Mouse (Mus musculus): Measurements from ENCODE around the gene Rnf169.
"Not testable (repeated sequence)": the region's sequence is repeated elsewhere in the genome, so short reads cannot be mapped to it uniquely, and the experiment has no call there.

The Rnf169 gene

DNA sequence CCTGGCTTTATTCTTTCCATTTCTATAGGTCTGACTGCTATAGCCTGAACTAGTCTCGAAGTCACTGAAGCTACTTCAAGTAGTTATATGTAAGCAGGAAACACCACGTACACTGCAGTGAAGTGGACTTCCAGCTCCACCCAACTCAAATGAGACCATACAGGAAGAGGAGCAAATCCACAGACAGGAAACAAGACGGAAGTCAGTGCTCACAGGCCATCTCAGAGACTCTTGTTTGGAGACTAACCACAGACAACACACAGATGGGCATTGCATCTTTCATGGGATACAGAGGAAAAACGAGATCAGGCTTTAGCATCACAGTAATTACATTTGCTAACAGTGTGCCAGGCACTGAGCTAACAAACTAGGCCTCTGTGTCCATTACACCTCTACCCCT, 33.9 kb downstream of the Rnf169 start:
- DNase-seq (ENCODE audit: low spot score in 2 of 2), result no peak

DNA sequence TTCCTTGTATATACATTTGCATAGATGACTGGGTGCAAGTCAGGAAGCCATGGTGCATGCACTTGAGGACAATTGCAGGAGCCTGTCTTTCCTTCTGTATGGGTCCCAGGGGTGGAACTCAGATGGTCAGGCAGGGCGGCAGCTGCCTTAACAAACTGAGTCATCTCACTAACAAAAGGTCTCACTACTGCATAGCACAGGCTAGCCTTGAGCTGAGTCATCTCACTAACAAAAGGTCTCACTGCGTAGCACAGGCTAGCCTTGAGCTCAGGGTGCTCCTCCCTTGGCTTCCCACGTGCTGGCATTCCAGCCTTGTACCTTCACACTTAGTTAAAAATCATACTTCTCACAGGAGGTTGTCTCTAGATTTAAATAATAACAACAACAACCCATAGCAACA, 34.3 kb downstream of the Rnf169 start:
- DNase-seq (ENCODE audit: low spot score in 2 of 2), result no peak

DNA sequence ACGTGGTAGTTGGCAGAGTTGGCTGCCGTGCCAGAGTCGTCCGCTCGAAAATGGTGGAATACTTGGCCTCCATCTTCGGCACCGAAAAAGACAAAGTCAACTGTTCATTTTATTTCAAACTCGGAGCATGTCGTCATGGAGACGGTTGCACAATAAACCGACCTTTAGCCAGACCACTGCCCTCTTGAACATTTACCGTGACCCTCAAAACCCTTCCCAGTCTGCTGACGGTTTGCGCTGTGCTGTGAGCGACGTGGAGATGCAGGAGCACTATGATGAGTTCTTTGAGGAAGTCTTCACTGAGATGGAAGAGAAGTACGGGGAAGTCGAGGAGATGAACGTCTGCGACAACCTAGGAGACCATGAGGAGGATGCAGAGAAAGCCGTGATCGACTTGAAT, 35.2 kb downstream of the Rnf169 start:
- DNase-seq (ENCODE audit: low spot score in 2 of 2), result not testable (repeated sequence)

- no peak for DNase-seq (ENCODE audit: low spot score in 2 of 2)
Observed at GRCm38 (mm10) chr7:99944520-99944919, 35.7 kb downstream of the Rnf169 start.

DNA sequence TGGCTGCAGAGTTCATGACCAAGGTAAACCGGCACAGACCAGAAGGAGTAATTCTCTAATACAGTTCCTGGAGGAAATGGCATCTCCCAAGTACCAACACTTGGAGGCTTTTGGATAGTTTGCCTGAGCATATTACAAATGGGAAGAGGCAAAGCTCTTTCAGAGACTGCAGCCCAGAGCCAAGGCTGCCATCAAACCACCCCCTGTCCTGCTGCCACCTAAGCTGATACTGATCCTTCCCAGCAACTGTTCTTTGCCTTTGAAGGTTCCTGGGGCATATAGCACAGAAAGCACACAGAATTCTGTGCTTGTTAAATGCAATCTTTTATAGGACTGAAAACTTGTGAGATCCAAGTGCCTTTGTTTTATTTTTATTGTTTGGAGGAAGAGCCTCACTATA, 39.6 kb downstream of the Rnf169 start:
- no peak for DNase-seq (ENCODE audit: low spot score in 2 of 2)

GRCm38 (mm10) chr7:99935758-99936157, 44.5 kb downstream of the Rnf169 start:
- no peak for DNase-seq (ENCODE audit: low spot score in 2 of 2)

- peak; percentile 21 to 69 for DNase-seq (ENCODE audit: low spot score in 2 of 2)
Observed at GRCm38 (mm10) chr7:99926916-99927714, 53.1 kb downstream of the Rnf169 start.

DNA sequence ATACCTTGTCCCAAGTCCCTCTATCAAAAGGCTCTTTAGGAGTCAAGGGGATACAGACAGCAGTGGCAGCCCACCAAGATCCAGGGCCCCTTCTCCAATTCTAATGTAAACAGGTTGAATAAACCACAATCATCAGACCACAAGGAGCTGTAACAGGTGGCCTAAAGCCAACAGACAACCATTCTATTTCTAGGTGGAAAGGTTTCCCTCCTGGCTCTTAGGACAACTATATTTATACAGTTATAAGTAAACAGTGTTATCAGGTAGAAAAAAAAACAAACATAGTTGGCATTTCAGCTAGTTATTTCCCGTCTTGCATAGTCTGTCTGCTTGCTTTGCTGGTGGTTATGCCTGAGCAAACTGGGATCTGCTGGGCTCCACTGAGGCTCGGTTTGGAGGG, 59.8 kb downstream of the Rnf169 start:
- DNase-seq (ENCODE audit: low spot score in 2 of 2), result no peak

- DNase-seq (ENCODE audit: low spot score in 2 of 2), result no peak
Observed at GRCm38 (mm10) chr7:99919971-99920370, 60.3 kb downstream of the Rnf169 start.

DNA sequence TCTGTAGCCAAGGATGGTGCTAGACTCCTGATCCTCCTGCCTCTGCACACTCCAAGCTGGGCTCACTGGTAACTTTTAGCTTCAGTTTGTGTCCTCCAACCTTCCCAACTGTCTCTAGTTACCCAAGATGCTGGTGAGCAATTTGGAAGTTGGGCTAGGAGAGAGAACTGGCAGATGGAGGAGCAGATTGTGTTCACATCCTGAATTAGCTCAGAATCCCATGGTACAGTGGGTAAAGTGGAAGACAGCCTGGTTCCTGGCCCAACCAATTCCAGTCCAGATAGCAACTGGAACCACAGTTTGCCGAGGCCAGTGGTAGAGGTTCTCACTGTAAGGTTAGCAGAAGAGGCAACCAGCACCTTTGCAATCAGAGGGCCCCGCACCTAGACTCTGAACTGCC, 61.1 kb downstream of the Rnf169 start:
- no peak for DNase-seq (ENCODE audit: low spot score in 2 of 2)

DNA sequence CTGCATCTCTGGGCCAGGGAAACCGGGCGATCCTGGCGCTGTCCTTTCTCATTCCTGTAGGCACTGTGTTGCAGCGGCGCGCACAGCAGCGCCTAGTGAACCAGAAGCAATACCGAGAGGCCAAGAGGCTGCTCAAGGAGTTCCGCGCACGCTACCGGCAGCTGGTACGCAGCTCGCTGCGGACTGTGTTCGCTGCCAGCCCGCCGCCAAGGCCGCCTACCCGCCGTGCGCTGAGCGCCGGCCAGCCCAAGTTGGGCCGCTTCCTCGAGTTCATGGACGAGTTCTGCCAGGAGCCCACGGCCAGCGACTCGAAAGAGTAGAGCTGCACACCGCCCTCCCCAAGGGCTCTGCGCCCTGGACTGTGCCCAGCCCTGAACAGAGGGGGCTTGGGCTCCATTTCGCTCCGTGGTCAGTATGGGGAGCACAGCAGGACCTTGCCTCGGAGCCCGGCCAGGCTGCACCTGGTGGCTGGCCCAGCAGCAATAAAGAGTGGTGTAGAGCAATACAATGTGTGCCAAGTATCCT, 62.9 kb downstream of the Rnf169 start:
- DNase-seq (ENCODE audit: low spot score in 2 of 2), result no peak

DNA sequence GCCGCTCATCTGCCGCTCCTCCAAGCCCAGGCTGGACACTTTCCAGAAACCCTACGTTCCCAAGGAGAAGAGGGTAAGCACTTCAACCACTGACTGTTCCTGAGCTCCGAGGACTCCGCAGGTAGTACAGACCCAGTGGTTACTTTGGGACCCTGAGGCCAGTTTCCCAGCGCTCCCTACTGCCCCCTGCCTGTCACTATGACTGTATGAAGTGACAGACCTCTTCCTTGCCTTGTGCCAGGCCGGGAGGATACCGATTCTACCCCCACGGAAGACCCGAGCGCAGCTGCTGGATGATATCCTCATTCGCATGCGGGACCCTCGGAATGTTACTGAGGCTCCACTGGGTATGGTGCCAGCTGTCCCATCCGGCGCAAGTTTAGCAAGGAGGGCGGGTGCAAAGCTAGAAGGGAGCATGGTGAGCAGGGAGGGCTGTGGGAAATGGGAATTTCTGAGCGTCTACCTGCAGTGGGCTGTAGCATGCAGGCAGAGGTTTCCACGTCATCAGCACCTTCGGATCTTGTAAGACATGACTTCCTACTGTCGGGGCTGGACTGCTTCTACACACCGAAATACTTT, 63.4 kb downstream of the Rnf169 start:
- DNase-seq (ENCODE audit: low spot score in 2 of 2), result peak in 1 of 2 experiments; percentile 23

DNA sequence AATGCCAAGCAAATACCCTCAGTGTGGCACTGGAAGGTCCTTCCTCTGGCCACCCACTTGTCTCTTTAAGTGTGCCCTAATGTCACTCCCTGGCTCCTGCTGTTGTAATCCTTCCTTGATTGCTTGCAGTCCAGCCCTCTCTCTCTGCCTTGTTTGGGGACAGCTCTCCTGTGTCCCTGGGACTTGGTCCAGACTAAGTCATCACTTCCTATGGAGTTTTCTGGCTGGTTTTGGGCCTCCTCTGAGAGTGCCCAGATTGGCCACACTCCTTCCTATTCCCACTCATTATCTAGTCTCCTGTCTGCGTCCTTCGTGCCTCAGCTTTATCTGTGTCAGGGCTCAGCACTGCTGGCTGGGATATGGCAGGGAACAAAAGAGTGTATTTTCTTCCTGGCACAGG, 64.7 kb downstream of the Rnf169 start:
- no peak for DNase-seq (ENCODE audit: low spot score in 2 of 2)

DNA sequence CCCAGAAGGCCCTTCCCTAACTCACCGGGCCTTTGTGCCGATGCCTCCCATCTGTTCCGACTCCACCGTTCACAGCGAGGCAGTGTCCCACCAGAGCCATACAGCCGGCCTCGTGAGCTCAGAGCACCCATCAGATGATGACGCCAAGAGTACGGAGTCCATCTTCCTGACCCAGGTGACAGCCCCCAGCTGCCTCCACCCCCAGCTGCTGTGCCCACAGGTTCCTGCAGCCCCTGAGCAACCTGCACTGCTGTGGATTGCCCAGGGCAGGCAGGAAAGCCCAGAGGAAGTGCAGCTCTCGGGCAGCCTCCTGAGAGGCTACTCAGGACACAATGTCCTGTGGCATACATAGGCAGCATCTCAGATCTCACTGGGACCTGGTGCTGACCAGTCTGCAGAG, 65.9 kb downstream of the Rnf169 start:
- no peak for DNase-seq (ENCODE audit: low spot score in 2 of 2)

- DNase-seq (ENCODE audit: low spot score in 2 of 2), result no peak
Observed at GRCm38 (mm10) chr7:99911038-99911437, 69.2 kb downstream of the Rnf169 start.

- no peak for DNase-seq (ENCODE audit: low spot score in 2 of 2)
Observed at GRCm38 (mm10) chr7:99907463-99907862, 72.8 kb downstream of the Rnf169 start.

DNA sequence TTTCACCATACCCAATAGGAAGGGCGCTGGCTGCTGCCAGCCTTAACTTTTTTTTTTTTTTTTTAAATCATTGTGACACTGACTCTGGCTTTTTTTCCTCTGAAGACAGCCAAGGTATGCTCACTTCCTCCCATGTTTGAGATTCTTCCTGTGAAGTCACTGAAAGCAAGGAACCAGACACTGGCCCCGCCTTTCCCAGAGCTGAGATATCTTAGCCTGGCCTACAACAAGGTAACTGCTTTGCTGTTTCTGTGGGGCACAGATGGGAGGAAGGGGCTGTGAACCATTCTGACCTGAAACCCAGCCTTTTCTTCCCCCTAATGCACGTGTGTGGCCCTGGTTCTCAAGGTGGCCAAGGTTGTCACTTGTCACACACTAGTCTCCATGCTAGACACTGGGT, 73.9 kb downstream of the Rnf169 start:
- no peak for DNase-seq (ENCODE audit: low spot score in 2 of 2)

DNA sequence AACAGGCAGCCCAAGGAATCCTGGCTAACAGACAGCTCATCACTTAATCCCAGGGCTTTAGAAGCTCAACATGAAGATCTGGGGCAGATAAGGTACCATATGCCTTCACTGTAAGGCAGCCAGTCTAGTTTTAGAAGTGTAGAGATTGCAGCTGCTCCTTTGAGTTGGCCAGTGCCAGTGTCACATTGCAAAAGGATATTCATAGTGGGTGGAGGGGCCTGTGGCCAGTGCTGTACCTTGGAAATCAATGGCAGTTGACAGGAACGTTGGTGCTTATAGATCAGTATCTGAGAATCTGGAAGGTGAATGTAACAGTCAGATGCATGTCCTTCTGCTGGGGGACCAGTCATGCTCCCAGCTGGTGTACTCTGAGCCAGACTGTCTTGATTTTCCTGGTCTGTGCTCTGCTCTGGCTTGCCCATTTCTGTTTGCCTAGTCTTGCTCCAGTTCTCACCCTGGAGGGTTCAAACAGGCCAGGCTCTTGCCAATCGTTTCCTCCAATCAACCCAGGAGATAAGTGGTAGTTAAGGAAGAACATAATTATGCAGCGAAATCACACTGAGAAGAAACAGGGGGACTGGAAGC, 75.7 kb downstream of the Rnf169 start:
- no peak for DNase-seq (ENCODE audit: low spot score in 2 of 2)

- no peak for DNase-seq (ENCODE audit: low spot score in 2 of 2)
Observed at GRCm38 (mm10) chr7:99902918-99903665, 77.2 kb downstream of the Rnf169 start.

DNA sequence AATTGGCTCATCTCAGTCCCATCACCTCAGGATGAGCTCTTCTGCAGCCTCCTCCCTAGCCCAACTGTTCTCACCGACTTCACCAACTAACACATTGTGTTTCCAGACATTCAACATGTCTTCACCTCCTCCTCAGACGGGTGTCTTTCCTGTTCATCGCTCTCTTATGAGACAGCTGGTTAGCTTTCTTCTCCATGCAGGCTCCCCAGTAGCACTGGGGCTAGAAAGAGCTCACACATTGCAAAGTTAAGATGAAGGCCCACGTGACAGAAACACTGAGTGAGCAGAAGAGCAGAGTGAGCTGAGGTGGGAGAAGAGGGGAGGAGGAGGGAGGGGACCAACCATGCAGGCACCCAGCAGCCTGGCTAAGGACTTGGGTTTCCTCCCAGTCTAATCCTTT, 78.0 kb downstream of the Rnf169 start:
- DNase-seq (ENCODE audit: low spot score in 2 of 2), result no peak

- DNase-seq (ENCODE audit: low spot score in 2 of 2), result no peak
Observed at GRCm38 (mm10) chr7:99896905-99897304, 83.3 kb downstream of the Rnf169 start.

GRCm38 (mm10) chr7:99894478-99894877, 85.8 kb downstream of the Rnf169 start:
- no peak for DNase-seq (ENCODE audit: low spot score in 2 of 2)

Measured in heart, adult 9 months (tissue).